Mouse (Mus musculus) R1 (cell line): ENCODE measurements around the gene Fam104a.

Experiments
- DNase-seq: peaks from one replicate; pipeline ENCODE4 v3.0.0-alpha.2; 2018; ENCODE audit warnings: low read depth, low spot score

The Fam104a gene

GRCm38 (mm10) chr11:113683957-113684706, at the start of gene Fam104a, which contains the start of gene D11Wsu47e:
Fam104a (minus strand) TSS chr11:113684155.
D11Wsu47e (plus strand) TSS chr11:113684412.
- DNase-seq, result peak; percentile 94

- no peak for DNase-seq
Measured at GRCm38 (mm10) chr11:113731945-113732612, 48.1 kb upstream of the Fam104a start.

GRCm38 (mm10) chr11:113730879-113731278, 46.9 kb upstream of the Fam104a start:
- DNase-seq, result no peak

- no peak for DNase-seq
Measured at GRCm38 (mm10) chr11:113729917-113730316, 46.0 kb upstream of the Fam104a start.

- DNase-seq, result no peak
Measured at GRCm38 (mm10) chr11:113729239-113729638, 45.3 kb upstream of the Fam104a start.

GRCm38 (mm10) chr11:113727992-113728391, 44.0 kb upstream of the Fam104a start:
- peak; percentile 53 for DNase-seq

- no peak for DNase-seq
Measured at GRCm38 (mm10) chr11:113726994-113727888, 43.3 kb upstream of the Fam104a start.

GRCm38 (mm10) chr11:113725235-113726048, 41.5 kb upstream of the Fam104a start:
- no peak for DNase-seq

GRCm38 (mm10) chr11:113722405-113723090, 38.6 kb upstream of the Fam104a start:
- DNase-seq, result no peak

- no peak for DNase-seq
Measured at GRCm38 (mm10) chr11:113717767-113718424, 33.9 kb upstream of the Fam104a start.

- no peak for DNase-seq
Measured at GRCm38 (mm10) chr11:113716132-113716531, 32.2 kb upstream of the Fam104a start.

- DNase-seq, result no peak
Measured at GRCm38 (mm10) chr11:113715078-113715674, 31.2 kb upstream of the Fam104a start.

- DNase-seq, result peak; percentile 63
Measured at GRCm38 (mm10) chr11:113711061-113711460, 27.1 kb upstream of the Fam104a start.

GRCm38 (mm10) chr11:113710257-113710777, 26.4 kb upstream of the Fam104a start:
- DNase-seq, result peak; percentile 98

- DNase-seq, result peak; percentile 98
Measured at GRCm38 (mm10) chr11:113709731-113710256, 25.8 kb upstream of the Fam104a start, which contains the start of gene Cpsf4l. Cpsf4l (minus strand) TSS chr11:113710017.

- DNase-seq, result peak; percentile 55
Measured at GRCm38 (mm10) chr11:113709272-113709671, 25.3 kb upstream of the Fam104a start.

- peak; percentile 43 for DNase-seq
Measured at GRCm38 (mm10) chr11:113708629-113709213, 24.8 kb upstream of the Fam104a start.

GRCm38 (mm10) chr11:113705966-113706652, 22.2 kb upstream of the Fam104a start:
- DNase-seq, result peak; percentile 78
